Mouse (Mus musculus) liver, embryonic 14.5 days (tissue): ENCODE measurements around the gene Nus1.

Experiments used
- CTCF ChIP-seq: IDR thresholded peaks from 2 replicates; pipeline ENCODE4 v1.5.1; 2016; ENCODE audit warnings: antibody characterized with exemption, low read depth, control low read depth
- EP300 ChIP-seq: IDR thresholded peaks from 2 replicates; pipeline ENCODE4 v1.6.1; 2016; ENCODE audit warnings: antibody characterized with exemption, low read depth

DNA sequence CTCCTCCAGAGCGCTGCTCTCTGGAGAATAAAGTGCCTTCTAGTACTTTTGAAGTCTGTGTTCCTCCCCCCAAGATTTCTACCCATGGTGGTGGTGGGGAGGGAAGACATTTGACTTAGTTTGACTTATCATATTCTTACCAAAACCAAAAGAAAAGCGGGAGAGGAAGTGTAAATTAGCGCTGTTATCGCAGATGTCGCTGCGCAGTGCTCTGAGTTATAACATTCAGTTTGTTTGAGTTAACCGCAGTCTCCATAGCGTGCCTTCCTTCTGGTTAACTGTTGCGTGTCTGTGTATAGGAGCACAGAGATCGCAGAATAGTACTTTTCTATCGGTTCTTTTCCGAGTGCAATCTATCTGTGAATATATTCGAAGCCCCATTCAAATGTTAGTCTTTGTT is 12.2 kb upstream of the Nus1 start:
- TF ChIP-seq CTCF (no peak), EP300 (no peak)
